Mouse (Mus musculus) hindbrain, embryonic 11.5 days (tissue): ENCODE measurements around the gene Chpf2. TPM values are rescaled to one million over a fixed set of nuclear protein-coding genes. Genes with fewer than 3 reads are reported as not detected.

Source experiments
- ATAC-seq: fragments of 200-750 bp; cut with Nextera tagmentation; 2 replicates; pipeline ENCODE4 v1.8.0; 2017; ENCODE audit warnings: mild to moderate bottlenecking, moderate TSS enrichment, moderate library complexity; ENCODE audit not compliant: low FRiP score
- DNase-seq: peaks from one replicate; pipeline ENCODE4 v3.0.0-alpha.2; 2015; ENCODE audit warnings: low spot score
- H3K27ac ChIP-seq: fragments of 300-500 bp; sonication (generic); 2 replicates; pipeline ENCODE4 v1.5.1; 2014; ENCODE audit warnings: mild to moderate bottlenecking, low read depth, low read length
- H3K27me3 ChIP-seq: fragments of 300-500 bp; sonication (generic); 2 replicates; pipeline ENCODE4 v1.6.1; 2014; ENCODE audit warnings: mild to moderate bottlenecking, low read length, moderate library complexity, mixed read lengths; ENCODE audit not compliant: control insufficient read depth, insufficient read depth
- H3K36me3 ChIP-seq: fragments of 300-500 bp; sonication (generic); 2 replicates; pipeline ENCODE4 v1.6.1; 2014; ENCODE audit warnings: mild to moderate bottlenecking, low read length, moderate library complexity, mixed read lengths; ENCODE audit not compliant: control insufficient read depth, insufficient read depth
- H3K4me1 ChIP-seq: fragments of 300-500 bp; sonication (generic); replicated peaks from 2 replicates; pipeline ENCODE4 v1.6.1; 2014; ENCODE audit warnings: low read length, mixed read lengths; ENCODE audit not compliant: control insufficient read depth, insufficient read depth
- H3K4me2 ChIP-seq: fragments of 300-500 bp; sonication (generic); replicated peaks from 2 replicates; pipeline ENCODE4 v1.6.1; 2014; ENCODE audit warnings: mild to moderate bottlenecking, low read depth, low read length
- H3K4me3 ChIP-seq: fragments of 300-500 bp; sonication (generic); 2 replicates; pipeline ENCODE4 v1.5.1; 2014; ENCODE audit warnings: low read depth, low read length
- H3K9ac ChIP-seq: fragments of 300-500 bp; sonication (generic); 2 replicates; pipeline ENCODE4 v1.6.1; 2014; ENCODE audit warnings: low read depth, low read length
- H3K9me3 ChIP-seq: fragments of 300-500 bp; sonication (generic); 2 replicates; pipeline ENCODE4 v1.6.1; 2016; ENCODE audit warnings: low read length; ENCODE audit not compliant: control insufficient read depth
- WGBS: fragments of 180-500 bp; shearing (Covaris S2); extraction: QIAGEN DNeasy Blood & Tissue Kit; methylation state at CpG from one replicate; pipeline ENCODE4 v1.1.7; 2014; 5-methylcytosine and 5-hydroxymethylcytosine counted together
- polyA plus RNA-seq: library from polyadenylated mRNA; unstranded; fragments of >200 nt; fragmentation: Nextera tagmentation; extraction: Ambion mirVana; gene quantifications from 2 replicates; pipeline ENCODE4 v1.2.1, GENCODE M21; 2014

The Chpf2 gene
- polyA plus RNA-seq, result 8.6 and 8.7 TPM in 2 replicates

DNA sequence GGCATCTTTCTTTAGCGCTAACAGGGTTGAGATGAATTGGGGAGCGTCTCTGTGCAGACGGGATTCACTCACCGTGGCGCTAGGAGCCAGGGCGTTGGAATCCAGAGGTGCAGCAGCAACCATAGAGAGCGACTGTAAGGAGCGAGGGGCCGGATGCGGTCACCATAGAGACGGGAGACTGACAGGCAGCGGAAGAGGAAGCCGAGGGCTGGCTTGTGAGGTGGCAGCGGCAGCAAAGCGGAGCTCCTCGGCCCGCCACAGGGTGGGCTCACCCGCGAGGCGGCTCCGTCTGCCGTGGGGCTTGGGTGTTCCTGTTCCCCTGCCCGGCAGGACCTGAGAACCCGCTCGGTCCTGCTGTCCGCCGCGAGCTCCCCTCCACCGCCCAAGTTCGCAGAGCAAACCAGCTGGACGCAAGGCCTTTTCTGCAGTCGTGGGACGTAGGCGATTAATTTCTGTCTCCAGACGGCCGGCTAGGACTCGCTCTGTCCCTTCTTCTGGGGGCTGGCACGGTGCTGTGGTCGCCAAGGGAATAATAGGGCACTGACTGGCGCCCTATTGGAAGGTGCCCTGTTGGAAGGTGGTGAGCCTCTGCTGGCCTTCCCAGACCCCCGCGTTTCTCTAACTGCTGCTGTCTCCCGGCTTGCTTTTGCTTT, at the start of gene Chpf2:
Chpf2 (plus strand) TSS at position 195 of the 653 bp plus-strand sequence.
- peak; percentile 87 for ATAC-seq
- H3K4me3 ChIP-seq, result peak within 1 kb of the TSS; percentile 65
- peak within 1 kb of the TSS; percentile 72 for H3K9ac ChIP-seq
- 1% methylated on average over 43 of the region's 43 CpGs for WGBS
- H3K9me3 ChIP-seq, result no peaks in the 10 kb centered on the region
- no peak within 1 kb of the TSS for H3K27ac ChIP-seq
- H3K36me3 ChIP-seq, result no peaks in the 10 kb centered on the region
- H3K4me2 ChIP-seq, result peak within 1 kb of the TSS; percentile 68
- DNase-seq, result peak; percentile 86
- H3K4me1 ChIP-seq, result peaks cover 8% of the 10 kb centered on the region
- H3K27me3 ChIP-seq, result peaks cover under 1% of the 10 kb centered on the region; the same call in 1 of the 2 replicates

DNA sequence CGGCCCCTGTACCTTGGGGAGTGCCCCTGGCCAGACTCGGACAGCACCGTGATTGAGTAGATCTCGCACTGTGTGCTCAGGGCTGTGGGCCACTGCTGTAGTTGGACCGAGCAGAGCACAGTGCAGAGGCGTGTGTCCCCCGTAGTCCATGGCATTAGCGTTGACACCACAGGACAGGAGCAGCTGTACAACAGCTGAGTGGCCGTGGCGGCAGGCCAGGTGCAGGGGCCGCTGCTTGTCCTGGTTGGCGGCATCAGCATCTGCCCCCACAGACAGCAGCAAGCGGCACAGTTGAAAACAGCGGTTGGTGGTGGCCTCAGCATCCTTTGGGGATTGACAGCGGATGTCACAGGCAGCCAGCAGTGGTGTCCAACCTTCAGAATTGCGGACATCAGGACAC, 48.9 kb upstream of the Chpf2 start:
- 66% methylated on average over 16 of the region's 16 CpGs for WGBS
- no peaks in the 10 kb centered on the region for H3K9me3 ChIP-seq
- H3K36me3 ChIP-seq, result no peaks in the 10 kb centered on the region
- H3K27ac ChIP-seq, result no peak overlapping the region
- no peak for DNase-seq
- H3K4me3 ChIP-seq, result no peak overlapping the region
- no peak overlapping the region for H3K4me2 ChIP-seq
- no peaks in the 10 kb centered on the region; the same call in 1 of the 2 replicates for H3K4me1 ChIP-seq
- ATAC-seq, result no peak
- H3K9ac ChIP-seq, result no peak overlapping the region
- no peaks in the 10 kb centered on the region for H3K27me3 ChIP-seq

DNA sequence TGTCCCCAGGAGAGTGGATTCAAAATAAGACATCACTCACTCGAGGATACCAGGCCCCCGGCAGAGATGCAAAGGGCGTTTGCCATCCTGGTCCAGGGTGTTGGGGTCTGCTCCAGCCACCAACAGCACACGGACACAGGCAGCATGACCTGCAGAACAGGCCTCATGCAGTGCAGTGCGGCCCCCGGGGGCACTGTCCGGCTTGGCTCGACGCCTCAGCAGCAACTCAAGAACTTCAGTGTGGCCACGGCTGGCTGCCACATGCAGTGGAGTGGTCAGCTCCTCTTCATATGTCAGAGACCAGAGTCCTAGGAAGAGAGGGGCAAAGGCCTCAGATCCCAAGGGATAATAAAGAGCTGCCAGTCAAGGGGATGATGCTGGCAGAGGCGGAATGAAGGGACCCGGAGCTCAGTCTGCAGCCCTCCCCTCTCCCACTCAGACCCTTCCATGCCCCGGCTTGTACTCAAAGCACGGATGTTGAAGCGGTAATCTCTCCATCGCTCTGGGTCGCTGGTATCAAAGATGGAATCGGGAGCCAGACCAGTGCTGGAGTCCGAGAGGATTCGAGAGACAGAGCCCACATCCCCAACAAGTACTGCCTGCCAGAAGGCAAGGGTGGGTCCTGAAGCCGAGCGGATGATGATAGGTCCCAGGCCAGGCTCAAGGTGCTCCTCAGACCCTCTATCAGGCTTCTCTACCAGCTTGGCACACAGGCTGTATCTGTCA, 46.8 kb upstream of the Chpf2 start:
- no peak overlapping the region for H3K9ac ChIP-seq
- H3K9me3 ChIP-seq, result no peaks in the 10 kb centered on the region
- H3K4me1 ChIP-seq, result no peaks in the 10 kb centered on the region; the same call in 1 of the 2 replicates
- no peak overlapping the region for H3K27ac ChIP-seq
- WGBS, result 79% methylated on average over 22 of the region's 22 CpGs
- ATAC-seq (no peak), DNase-seq (no peak)
- H3K4me3 ChIP-seq, result no peak overlapping the region
- H3K4me2 ChIP-seq, result no peak overlapping the region
- no peaks in the 10 kb centered on the region for H3K27me3 ChIP-seq
- H3K36me3 ChIP-seq, result no peaks in the 10 kb centered on the region

DNA sequence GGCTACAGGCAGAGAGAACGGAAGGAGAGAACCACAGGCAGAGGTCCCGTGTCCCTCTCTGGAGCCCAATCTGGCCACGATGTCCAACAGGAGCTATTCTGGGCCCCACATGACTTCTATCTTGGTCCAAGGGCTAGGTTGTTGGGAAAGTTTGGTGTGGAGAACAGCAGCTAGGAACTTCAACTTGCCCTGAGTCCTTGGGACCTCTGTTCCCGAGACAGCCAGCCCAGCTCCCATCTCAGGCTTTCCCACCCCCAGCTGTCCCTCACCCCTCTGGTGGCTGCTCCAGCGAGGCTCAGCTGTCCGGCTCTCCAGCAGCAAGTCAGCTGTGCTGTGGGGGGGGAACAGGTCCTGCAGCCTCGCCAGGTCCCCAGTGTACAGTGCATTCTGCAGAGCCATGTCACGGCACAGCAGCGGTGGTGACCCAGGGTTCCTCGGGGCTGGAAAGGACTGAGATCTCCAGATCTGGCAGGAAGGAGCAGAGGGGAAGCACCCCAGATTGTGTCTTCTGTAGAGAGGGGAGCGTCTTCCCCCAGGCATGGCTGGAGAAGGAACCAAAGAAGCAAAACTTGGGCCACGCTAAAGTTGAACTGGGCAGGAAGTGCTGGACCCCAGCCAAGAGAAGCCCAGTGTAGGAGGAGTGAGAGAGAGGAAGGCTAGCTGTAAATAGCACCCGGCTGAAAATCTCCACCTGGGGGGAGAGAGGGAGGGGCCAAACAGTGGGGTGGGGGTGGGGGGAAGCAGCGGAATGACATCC, 46.0 kb upstream of the Chpf2 start, which contains the start of gene Asb10:
Asb10 (minus strand) TSS at position 592 of the 757 bp plus-strand sequence.
- H3K4me2 ChIP-seq, result no peak within 1 kb of the TSS
- H3K27ac ChIP-seq, result no peak within 1 kb of the TSS

DNA sequence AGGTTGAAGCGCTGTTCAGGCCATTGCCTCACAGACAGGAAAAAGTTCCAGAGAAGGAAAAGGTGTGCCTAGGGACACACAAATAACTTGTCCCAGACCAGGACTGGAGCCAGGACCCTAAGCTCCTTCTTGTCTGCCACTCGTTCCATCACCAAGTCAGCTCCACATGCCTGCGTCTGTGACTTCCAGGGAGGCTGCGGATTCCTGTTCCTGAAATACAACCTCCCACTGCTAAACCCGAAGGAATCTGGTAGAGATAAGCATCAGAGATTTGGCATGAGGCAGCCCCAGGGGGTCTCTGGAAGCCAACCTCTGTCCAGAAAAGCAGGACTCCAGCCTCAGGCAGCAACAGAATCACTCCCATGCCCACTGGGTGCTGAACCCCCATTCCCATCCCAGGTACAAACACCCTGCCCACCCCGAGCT, 45.4 kb upstream of the Chpf2 start:
- Histone ChIP-seq H3K27ac (no peak overlapping the region), H3K36me3 (no peaks in the 10 kb centered on the region), H3K4me1 (no peaks in the 10 kb centered on the region; the same call in 1 of the 2 replicates), H3K9ac (no peak overlapping the region), H3K4me2 (no peak overlapping the region), H3K4me3 (no peak overlapping the region), H3K27me3 (no peaks in the 10 kb centered on the region), H3K9me3 (no peaks in the 10 kb centered on the region)
- ATAC-seq (no peak), DNase-seq (no peak)
- 45% methylated on average over 6 of the region's 6 CpGs for WGBS

More for the DNA sequence above, 46.0 kb upstream of the Chpf2 start, which contains the start of gene Asb10:
- WGBS, result 48% methylated on average over 14 of the region's 14 CpGs
- ATAC-seq (no peak), DNase-seq (no peak)
- Histone ChIP-seq H3K27me3 (no peaks in the 10 kb centered on the region), H3K9me3 (no peaks in the 10 kb centered on the region), H3K4me3 (no peak within 1 kb of the TSS), H3K36me3 (no peaks in the 10 kb centered on the region), H3K4me1 (no peaks in the 10 kb centered on the region; the same call in 1 of the 2 replicates), H3K9ac (no peak within 1 kb of the TSS)

DNA sequence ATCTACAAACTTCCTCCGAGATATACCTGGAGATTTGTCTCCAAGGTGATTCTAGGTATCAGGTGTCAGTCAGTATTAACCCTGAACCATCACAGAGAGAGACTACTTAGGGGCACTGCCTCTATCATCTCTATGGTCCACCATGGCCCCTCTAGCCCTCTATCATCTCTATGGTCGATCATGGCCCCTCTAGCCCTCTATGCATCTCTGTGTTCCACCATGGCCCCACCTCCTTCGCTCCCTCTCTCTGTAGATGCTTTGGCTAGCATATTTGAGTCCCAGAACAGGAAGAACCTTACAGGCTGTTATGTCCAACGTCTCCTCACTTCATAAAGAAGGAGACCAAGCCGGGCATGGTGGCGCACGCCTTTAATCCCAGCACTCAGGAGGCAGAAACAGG, 43.9 kb upstream of the Chpf2 start:
- ATAC-seq (no peak), DNase-seq (no peak)
- no peaks in the 10 kb centered on the region for H3K9me3 ChIP-seq
- H3K27me3 ChIP-seq, result no peaks in the 10 kb centered on the region
- no peak overlapping the region for H3K4me2 ChIP-seq
- H3K36me3 ChIP-seq, result no peaks in the 10 kb centered on the region
- no peak overlapping the region for H3K27ac ChIP-seq
- 78% methylated on average over 7 of the region's 7 CpGs for WGBS
- H3K4me1 ChIP-seq, result no peaks in the 10 kb centered on the region; the same call in 1 of the 2 replicates
- H3K9ac ChIP-seq, result no peak overlapping the region
- H3K4me3 ChIP-seq, result no peak overlapping the region

DNA sequence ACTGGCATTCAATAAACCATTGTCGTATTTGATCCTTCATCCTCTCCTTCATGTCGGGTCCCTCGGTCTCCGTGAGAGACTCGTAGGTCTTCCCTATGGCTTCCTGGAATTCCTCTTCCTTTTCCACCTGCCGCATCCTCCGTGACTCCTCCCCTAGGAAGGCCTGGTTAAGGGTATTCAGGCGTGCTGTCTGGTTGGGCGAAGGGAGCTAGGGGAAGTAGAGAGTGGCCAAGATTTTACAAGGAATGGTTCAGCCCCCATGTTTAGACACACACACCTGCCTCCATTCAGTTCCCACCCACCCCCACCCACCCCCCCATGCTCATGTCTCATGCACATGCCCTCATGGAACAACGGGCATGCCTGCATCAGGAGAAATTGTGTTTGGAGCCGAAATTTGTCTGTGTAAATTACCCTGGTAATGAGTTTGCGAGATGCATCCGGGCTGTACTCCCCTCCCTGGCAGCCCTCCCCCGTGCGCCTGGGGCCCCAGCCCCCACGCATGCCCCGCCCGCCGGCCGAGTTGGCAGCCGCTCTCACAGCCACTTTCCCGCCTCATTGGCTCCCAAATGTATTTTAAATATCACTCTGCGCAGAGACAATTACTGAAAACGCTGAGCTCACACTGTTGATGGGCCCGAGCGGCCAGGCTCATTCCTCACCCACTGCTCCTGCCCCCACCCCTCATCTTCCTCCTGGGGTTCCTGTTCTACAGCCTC, 35.8 kb upstream of the Chpf2 start:
- peak overlapping the region; percentile 15; the same call in 1 of the 2 replicates for H3K9ac ChIP-seq
- WGBS, result 33% methylated on average over 21 of the region's 26 CpGs
- peaks cover 7% of the 10 kb centered on the region for H3K4me1 ChIP-seq
- no peaks in the 10 kb centered on the region for H3K36me3 ChIP-seq
- DNase-seq, result peak; percentile 55
- H3K27ac ChIP-seq, result peak overlapping the region; percentile 10; the same call in 1 of the 2 replicates
- H3K4me2 ChIP-seq, result 0 out of 2 replicates have a peak overlapping the region, but pooled peaks have one; percentile 21
- ATAC-seq, result peak; percentile 77
- H3K4me3 ChIP-seq, result no peak overlapping the region
- no peaks in the 10 kb centered on the region for H3K9me3 ChIP-seq
- peaks cover 2% of the 10 kb centered on the region; the same call in 1 of the 2 replicates for H3K27me3 ChIP-seq

DNA sequence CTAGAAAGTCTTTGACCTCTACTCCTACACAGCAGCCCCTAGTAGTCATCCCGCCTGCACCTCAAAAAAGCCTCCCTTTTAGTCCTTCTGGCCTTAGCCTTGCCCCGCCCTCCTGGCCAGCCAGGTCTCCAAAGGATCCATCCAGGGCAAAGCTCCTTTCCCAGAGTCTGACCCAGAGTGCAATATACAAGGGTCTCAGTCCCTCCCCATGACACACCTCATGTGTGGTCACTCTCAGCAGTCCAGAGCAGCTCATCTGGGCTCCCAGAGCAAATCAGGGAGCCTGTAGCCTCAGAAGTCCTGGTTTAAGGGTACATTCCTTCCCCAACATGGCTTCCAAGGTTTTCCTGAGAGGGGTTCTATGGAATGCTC, 35.2 kb upstream of the Chpf2 start:
- Histone ChIP-seq H3K4me3 (no peak overlapping the region), H3K9ac (peak overlapping the region; percentile 15; the same call in 1 of the 2 replicates), H3K4me2 (no peak overlapping the region), H3K4me1 (peaks cover 7% of the 10 kb centered on the region), H3K9me3 (no peaks in the 10 kb centered on the region), H3K27ac (peak overlapping the region; percentile 10; the same call in 1 of the 2 replicates), H3K27me3 (peaks cover 2% of the 10 kb centered on the region; the same call in 1 of the 2 replicates), H3K36me3 (no peaks in the 10 kb centered on the region)
- no peak; the same call in none of the 2 replicates for ATAC-seq
- 40% methylated on average over 2 of the region's 2 CpGs for WGBS
- no peak for DNase-seq
